Mouse (Mus musculus) lung, postnatal 10 days (tissue): ENCODE measurements around the gene Rin2.
"Not testable (repeated sequence)": the region's sequence is repeated elsewhere in the genome, so short reads cannot be mapped to it uniquely, and the experiment has no call there.

ENCODE experiments used
- DNase-seq: peaks from one replicate; pipeline ENCODE4 v3.0.0; 2021

Rin2 gene

GRCm38 (mm10) chr2:145684151-145684550, 9.1 kb downstream of the Rin2 start:
- no peak for DNase-seq

GRCm38 (mm10) chr2:145684891-145685290, 9.9 kb downstream of the Rin2 start:
- no peak for DNase-seq

- no peak for DNase-seq
These were observed 11.0 kb downstream of the Rin2 start for GRCm38 (mm10) chr2:145686017-145686416.

GRCm38 (mm10) chr2:145691367-145692009, 16.5 kb downstream of the Rin2 start:
- no peak for DNase-seq

- DNase-seq, result no peak
These were observed 22.1 kb downstream of the Rin2 start for GRCm38 (mm10) chr2:145697160-145697559.

DNA sequence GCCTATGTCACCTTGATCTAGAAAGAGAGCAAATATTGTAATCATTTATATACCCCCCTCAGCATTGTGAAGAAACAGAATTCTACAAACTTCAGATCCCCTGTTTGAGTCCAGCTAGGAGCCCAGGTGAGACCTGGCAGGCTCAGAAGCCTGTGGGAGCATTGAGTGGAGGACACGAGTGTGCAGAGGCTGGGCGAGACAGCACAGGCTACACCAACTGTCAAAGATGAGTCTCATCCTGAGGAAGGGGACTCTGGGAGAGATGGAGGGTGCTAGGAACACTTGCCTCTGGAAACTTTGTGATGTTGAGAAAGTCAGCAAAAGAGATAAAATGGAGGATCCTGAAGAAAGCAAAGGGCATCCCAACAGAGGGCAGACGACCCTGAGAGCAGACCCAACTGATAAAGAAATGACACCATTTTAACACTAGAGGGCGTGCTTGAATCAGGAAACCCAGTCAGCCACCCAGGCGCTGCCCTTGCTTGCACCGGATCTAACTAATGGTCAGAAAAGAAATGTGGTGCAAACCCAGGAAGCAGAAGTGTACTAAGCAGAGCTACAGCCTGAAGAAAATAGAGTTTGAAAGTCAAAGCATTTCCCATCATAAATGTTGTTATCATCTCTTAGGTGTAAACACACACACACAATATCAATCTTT, 24.5 kb downstream of the Rin2 start:
- DNase-seq, result peak; percentile 81

- peak; percentile 27 for DNase-seq
These were observed 25.4 kb downstream of the Rin2 start for GRCm38 (mm10) chr2:145700237-145700985.

- no peak for DNase-seq
These were observed 26.8 kb downstream of the Rin2 start for GRCm38 (mm10) chr2:145701605-145702335.

DNA sequence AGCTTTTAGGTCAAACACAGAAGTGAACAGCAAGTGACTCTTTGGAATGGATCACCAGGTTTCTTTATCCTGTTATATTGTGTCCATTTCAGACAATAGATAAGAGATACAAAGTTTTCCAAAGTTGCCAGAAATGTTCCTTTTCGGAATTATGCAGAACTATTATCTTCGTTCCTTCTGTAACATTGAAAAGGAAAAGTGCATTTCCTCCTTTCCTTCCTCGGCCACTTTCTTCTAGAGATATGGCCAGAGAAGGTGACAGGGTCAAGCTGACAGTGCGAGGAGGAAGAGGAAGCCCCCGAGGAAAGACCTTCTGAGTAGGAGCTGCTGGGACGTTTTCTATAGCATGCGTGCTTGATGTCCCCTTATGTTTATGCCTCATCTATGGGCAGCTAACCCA, 29.7 kb downstream of the Rin2 start:
- no peak for DNase-seq

GRCm38 (mm10) chr2:145709727-145710389, 34.8 kb downstream of the Rin2 start:
- no peak for DNase-seq

- no peak for DNase-seq
These were observed 36.5 kb downstream of the Rin2 start for GRCm38 (mm10) chr2:145711512-145711911.

DNA sequence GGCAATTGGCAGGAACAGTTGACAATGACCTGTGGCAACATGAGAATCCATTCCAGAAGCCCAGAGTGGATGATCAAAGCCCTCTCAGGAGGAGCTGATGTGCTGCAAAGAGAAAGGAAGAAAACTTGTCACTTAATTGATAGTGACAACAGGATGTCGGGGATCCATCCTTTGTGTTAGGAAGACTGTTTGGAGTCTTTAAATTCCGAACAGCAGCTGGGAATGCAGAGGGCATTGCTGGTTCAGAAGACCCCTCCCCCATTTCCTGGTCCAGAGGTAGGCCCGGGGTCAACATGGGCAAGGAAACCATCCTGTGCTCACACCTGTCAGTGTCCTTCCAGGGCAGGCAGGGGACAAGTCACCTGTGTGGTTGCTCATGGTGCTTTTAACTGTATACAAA, 37.0 kb downstream of the Rin2 start:
- no peak for DNase-seq

GRCm38 (mm10) chr2:145717539-145717938, 42.5 kb downstream of the Rin2 start:
- DNase-seq, result peak; percentile 57

DNA sequence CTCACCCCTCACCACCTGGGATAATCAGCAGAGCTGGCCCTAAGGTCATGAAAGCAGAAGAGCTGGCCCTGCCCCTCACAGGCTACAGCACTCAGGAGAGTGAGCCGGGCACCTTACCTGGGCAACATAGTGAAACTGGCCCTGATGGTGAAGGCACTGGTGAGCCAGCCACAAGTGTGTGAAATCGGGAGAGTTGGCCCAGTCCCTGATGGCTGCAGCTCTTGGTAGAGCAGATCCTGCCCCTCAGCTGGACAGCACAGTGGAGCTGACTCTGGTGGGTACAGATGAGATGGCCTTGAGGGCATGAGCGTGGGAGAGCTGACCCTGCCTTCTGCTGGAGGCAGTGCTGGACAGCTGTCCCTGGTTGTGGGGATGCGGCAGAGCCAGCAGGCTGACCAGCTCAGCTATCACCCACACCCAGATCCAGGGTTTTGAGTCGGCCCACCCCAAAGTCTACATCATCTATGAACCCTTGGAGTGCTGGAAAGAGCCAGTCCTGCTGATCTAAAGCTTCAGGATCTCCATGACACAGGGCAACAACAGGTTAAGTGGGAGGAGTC, 43.7 kb downstream of the Rin2 start:
- DNase-seq, result peak; percentile 14

DNA sequence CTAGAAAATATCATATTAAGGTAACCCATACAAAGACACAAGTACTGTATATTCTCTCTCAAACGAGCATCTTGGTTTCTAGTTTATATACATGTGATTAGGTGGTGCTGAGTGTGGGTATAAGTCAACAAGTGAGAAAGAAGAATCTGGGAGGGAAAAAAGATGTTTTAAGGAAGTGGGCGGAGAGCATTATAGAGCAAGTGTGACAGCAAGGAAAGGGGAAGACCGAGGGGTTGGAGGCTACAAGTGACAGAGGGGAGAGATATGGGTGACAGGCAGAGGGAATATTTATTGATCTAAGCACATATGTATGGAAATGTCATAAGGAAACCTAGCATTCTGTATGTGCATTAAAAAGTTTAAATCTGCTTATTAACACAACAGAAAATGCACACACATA, 45.1 kb downstream of the Rin2 start:
- no peak for DNase-seq

- no peak for DNase-seq
These were observed 45.7 kb downstream of the Rin2 start for GRCm38 (mm10) chr2:145720743-145721142.

DNA sequence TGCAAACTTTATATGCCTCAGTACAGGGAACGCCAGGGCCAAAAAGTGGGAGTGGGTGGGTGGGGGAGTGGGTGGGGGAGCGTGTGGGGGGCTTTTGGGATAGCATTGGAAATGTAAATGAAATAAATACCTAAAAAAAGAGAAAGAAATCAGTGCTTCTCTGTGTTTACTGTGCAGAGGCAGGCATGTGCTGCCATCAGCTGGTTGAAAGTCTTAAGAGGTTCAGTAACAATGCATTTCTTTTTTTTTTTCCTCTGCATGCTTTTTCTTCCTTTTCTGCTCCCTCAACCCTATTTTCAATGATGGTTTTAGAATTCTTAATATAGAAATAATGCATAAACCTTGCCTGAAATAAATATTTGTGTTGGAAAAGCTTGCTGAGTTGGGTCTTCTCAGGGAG, 47.3 kb downstream of the Rin2 start:
- not testable (repeated sequence) for DNase-seq

- no peak for DNase-seq
These were observed 49.3 kb downstream of the Rin2 start for GRCm38 (mm10) chr2:145724288-145724687.

- DNase-seq, result no peak
These were observed 54.4 kb downstream of the Rin2 start for GRCm38 (mm10) chr2:145729414-145729813.

DNA sequence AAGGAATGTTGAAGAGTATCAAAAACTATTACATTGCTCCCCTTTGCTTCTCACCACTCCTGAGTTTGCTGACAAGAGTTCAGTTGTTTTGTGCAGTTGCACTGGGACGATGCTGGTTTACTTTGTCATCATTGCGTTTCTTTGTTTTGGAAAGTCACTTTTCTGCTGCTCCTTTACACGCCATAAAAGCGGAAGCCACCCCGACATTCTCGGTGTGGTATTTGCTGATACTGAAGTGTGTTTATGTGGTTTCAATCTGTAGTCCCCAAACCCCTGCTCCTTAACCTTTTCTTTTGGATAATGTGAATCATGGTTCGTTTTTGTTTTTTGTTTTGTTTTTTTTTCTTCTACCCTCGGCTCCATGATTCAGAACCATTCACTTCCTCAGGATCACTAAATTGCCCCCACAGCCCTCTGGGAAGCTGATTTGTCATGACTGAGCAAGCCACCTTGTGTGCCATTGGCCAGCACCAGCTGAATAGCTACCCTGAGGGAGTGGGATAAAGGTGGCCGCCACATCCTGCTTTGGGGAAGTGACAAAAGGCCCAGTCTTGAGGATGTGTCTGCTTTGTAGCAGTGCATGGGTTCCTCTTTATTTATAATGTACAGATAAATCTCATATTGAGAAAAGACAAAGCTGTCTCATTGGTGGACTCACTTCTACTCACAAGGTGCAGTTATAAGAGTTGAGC, 55.3 kb downstream of the Rin2 start:
- DNase-seq, result no peak

GRCm38 (mm10) chr2:145730905-145731304, 55.9 kb downstream of the Rin2 start:
- no peak for DNase-seq

DNA sequence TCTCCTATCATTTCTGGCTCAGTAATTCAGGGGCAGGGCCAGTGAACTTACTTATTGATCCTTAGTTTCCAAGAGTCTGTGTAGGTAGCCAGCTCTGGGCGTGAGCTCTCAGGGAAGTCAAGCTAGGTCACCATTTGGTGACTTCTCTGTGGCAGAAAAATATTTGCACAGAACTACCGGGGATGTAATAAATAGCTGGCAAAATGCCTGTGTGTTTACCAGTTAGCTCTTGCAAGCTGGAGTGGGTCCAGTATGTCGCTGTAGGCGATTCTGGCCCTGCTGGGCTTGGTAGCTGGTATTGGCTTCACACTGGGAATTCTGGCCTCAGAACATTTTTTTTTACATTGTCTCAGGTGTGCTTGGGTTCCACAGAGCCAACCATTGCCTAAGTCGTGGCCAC, 60.1 kb downstream of the Rin2 start:
- DNase-seq, result no peak
